In genomic region chr17:65828951-65829350, GRCm38 (mm10) we compare ENCODE assay signal across 14 mouse cellular contexts.
"Had no signal": no experiment of that assay in that cellular context is flagged by ENCODE, and none has a peak within 500 bp of the region (broad histone marks: within the 10 kb centered on the region; RNA-seq: fewer than 3 reads in every experiment).

No protein-coding gene starts in this region.

- H3K4me2 ChIP-seq: hindbrain, embryonic 15.5 days; liver, embryonic 13.5 days; lung, embryonic 15.5 days; midbrain, embryonic 12.5 days had no signal

- H3K4me1 ChIP-seq: hindbrain, embryonic 15.5 days; limb, embryonic 10.5 days; liver, embryonic 13.5 days; lung, embryonic 15.5 days had no signal

- ATAC-seq: inflammation-experienced regulatory T-cells, adult 6 months; liver, postnatal 0 days; midbrain, embryonic 16.5 days had no signal

- H3K27ac ChIP-seq: hindbrain, embryonic 15.5 days; left cerebral cortex, adult 2 months; limb, embryonic 10.5 days; liver, embryonic 13.5 days; lung, embryonic 15.5 days; macrophage; midbrain, embryonic 12.5 days had no signal

- H3K4me3 ChIP-seq: hindbrain, embryonic 15.5 days; left cerebral cortex, adult 2 months; limb, embryonic 10.5 days; liver, embryonic 13.5 days; lung, embryonic 15.5 days; megakaryocyte, embryonic 14.5 days; midbrain, embryonic 12.5 days had no signal

- H3K9me3 ChIP-seq: hindbrain, embryonic 15.5 days; limb, embryonic 10.5 days; liver, embryonic 13.5 days; lung, embryonic 15.5 days; megakaryocyte, embryonic 14.5 days; midbrain, embryonic 12.5 days had no signal

- H3K9ac ChIP-seq: hindbrain, embryonic 15.5 days; liver, embryonic 13.5 days; liver, postnatal 0 days; lung, embryonic 15.5 days; midbrain, embryonic 12.5 days had no signal

- DNase-seq: liver, embryonic 13.5 days; liver, postnatal 0 days; lung, postnatal 14 days; right cerebral cortex, adult 18-20 months; right cerebral cortex, postnatal 25 days had no signal

- H3K27me3 ChIP-seq: hindbrain, embryonic 15.5 days; liver, embryonic 13.5 days; lung, embryonic 15.5 days; megakaryocyte, embryonic 14.5 days; midbrain, embryonic 12.5 days had no signal
